Mouse (Mus musculus): ENCODE data around the gene Emc6. TPM values are rescaled to one million over a fixed set of nuclear protein-coding genes. Genes with fewer than 3 reads are reported as not detected.

Gene Emc6
- polyA plus RNA-seq (2017; shearing (Covaris generic)), result 50.3 TPM

DNA sequence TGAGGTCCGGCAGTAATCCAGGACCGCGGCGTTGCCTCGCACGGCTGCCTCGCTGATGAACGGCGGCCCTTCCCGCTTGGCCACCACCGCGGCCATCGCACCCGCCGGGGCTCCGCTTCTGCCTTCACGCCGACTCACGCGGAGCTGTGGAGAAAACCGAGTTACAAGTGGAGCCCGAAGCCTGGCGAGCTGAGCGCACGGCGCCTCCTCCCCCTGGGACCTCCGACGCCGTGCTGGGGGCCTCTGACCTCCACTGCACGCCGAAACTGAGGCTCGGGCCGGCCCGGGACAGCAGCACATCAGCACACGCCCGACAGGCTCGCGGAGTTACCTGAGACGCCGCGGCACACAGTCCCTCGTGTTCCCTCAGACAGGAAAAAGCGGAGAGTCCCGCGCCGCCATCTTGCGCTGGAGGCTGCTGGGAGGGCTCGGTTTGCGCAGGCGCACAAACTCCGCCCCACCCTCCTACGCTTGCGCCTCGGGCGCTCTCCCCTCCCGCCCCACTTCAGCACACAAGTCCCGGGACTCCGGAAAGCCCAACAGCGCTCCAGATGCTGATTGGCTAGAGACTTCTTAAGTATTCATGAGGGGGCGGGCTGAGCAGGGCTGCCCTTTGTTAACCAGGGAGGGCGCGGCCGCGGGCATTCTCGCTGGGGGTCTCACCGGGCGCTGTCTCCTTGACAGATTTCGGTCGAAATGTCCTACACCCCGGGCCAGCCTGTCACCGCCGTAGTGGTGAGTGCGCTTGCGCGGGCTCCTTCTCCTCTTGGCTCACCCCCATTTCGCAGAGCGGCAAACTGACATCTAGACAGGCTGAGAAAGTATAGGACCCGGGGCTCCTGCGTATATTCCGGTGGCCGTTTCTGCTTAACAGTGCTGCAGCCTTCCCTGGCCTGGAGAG is at the start of gene Emc6, which contains the start of gene Tax1bp3:
Gene Emc6, minus strand, starts transcription at position 430 of the 901 bp plus-strand sequence.
Gene Tax1bp3, plus strand, starts transcription at position 476 of the 901 bp plus-strand sequence.

GRCm38 (mm10) chr11:73199230-73199712 is 22.4 kb upstream of the Emc6 start, which contains the start of gene Shpk:
Gene Shpk (plus strand): TSS chr11:73199460.

DNA sequence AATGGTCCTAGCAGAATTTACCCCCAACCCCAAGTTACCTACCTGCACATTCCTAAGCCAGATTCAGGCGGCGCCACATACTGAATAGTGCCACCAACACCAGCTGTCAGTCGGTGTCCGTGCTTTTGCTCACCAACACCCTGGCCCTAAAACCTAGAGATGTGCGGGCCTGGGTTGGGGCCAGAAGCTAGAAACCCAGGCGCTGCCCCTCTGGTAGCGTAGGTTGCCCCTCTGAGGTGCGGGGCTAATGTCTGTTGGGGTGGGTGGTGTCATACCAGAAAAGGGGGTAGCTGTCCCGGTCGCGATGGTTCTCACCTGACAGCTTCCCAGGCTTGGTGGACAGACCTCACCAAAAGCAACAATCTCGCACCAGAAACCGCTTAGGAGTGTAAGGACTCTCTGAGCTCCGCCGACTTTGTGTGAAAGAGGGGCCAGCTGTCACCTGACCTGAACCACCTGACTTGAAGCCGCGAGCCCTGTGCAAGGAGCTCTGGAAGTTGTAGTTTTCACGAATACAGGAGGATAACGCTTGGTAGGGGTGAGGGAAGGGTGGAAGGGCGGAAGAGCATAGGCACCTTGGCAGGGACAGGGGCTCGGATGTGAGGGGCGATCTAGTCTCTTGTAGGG is 21.9 kb upstream of the Emc6 start, which contains the start of gene Ctns:
Gene Ctns, minus strand, starts transcription at position 440 of the 627 bp plus-strand sequence.

GRCm38 (mm10) chr11:73159957-73160810 is 16.7 kb downstream of the Emc6 start, which contains the start of gene P2rx5:
Gene P2rx5 (plus strand): TSS chr11:73160421.

GRCm38 (mm10) chr11:73137591-73138501 is 39.0 kb downstream of the Emc6 start, which contains the start of gene Haspin:
Gene Haspin (minus strand): TSS chr11:73138294.

Other genes with a start within 250 kb of the Emc6 start
- gene Atp2a3, start 215.9 kb downstream of the Emc6 start, polyA plus RNA-seq (2017; shearing (Covaris generic)), result 271 TPM
- gene P2rx1, start 177.9 kb downstream of the Emc6 start, polyA plus RNA-seq (2017; shearing (Covaris generic)), result not detected
- gene Camkk1, start 158.0 kb downstream of the Emc6 start, polyA plus RNA-seq (2017; shearing (Covaris generic)), result 10.0 TPM
- 19.3 TPM for gene Ncbp3, start 129.3 kb downstream of the Emc6 start, polyA plus RNA-seq (2017; shearing (Covaris generic))
- gene Itgae, start 86.5 kb downstream of the Emc6 start, polyA plus RNA-seq (2017; shearing (Covaris generic)), result 82.4 TPM
- gene Haspin, start 38.7 kb downstream of the Emc6 start, polyA plus RNA-seq (2017; shearing (Covaris generic)), result 8.2 TPM
- gene P2rx5, start 16.6 kb downstream of the Emc6 start, polyA plus RNA-seq (2017; shearing (Covaris generic)), result 0.11 TPM
- 30.7 TPM for gene Tax1bp3, start within 50 bp of the Emc6 start, polyA plus RNA-seq (2017; shearing (Covaris generic))
- 14.2 TPM for gene Ctns, start 22.0 kb upstream of the Emc6 start, polyA plus RNA-seq (2017; shearing (Covaris generic))
- gene Shpk, start 22.4 kb upstream of the Emc6 start, polyA plus RNA-seq (2017; shearing (Covaris generic)), result 7.7 TPM
- not detected for gene Trpv1, start 57.3 kb upstream of the Emc6 start, polyA plus RNA-seq (2017; shearing (Covaris generic))
- not detected for gene Trpv3, start 90.4 kb upstream of the Emc6 start, polyA plus RNA-seq (2017; shearing (Covaris generic))
- not detected for gene Aspa, start 152.6 kb upstream of the Emc6 start, polyA plus RNA-seq (2017; shearing (Covaris generic))
- not detected for gene Gm49340, start 152.7 kb upstream of the Emc6 start, polyA plus RNA-seq (2017; shearing (Covaris generic))
- gene Spata22, start 152.7 kb upstream of the Emc6 start, polyA plus RNA-seq (2017; shearing (Covaris generic)), result not detected
- not detected for gene Olfr20, start 173.7 kb upstream of the Emc6 start, polyA plus RNA-seq (2017; shearing (Covaris generic))
- gene Olfr376, start 194.2 kb upstream of the Emc6 start, polyA plus RNA-seq (2017; shearing (Covaris generic)), result not detected
- gene Olfr1, start 222.6 kb upstream of the Emc6 start, polyA plus RNA-seq (2017; shearing (Covaris generic)), result not detected

Measured in activated CD4-positive, CD25-positive, alpha-beta regulatory T cell, adult 9 weeks (primary cell).